ENCODE assay signal across 39 mouse cellular contexts in the genomic region with DNA sequence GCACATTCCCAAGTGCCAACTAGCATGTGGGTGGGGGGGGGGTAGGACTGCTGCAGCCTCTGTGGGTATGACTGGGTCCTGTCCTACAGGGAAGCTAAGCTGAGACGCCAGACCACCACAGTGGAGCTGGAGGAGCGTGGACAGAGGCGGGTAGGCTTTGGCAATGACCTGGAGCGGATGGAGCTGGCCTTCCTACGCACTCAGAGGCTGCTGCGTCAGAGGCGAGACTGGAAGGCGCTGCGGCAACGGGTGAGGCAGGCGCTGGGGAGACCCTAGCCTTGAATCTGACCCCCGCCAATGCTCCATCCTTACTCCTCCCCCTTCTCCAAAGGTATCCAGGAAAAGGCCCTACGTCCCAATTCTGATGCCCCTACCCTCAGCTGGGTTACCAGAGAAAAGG. TPM values are rescaled to one million over a fixed set of nuclear protein-coding genes. Genes with fewer than 3 reads are reported as not detected.
"Had no signal": no experiment of that assay in that cellular context is flagged by ENCODE, and none has a peak within 500 bp of the region (broad histone marks: within the 10 kb centered on the region; RNA-seq: fewer than 3 reads in every experiment).

No protein-coding gene starts in this region.

- H3K27ac ChIP-seq: heart, embryonic 13.5 days; heart, embryonic 15.5 days; hindbrain, embryonic 10.5 days; hindbrain, embryonic 12.5 days; hindbrain, embryonic 13.5 days; hindbrain, embryonic 14.5 days; hindbrain, embryonic 15.5 days; intestine, embryonic 15.5 days; kidney, embryonic 15.5 days; kidney, postnatal 0 days; layer of hippocampus, adult 2 months; left cerebral cortex, adult 2 months had no signal

- H3K27me3 ChIP-seq: heart, embryonic 15.5 days; hindbrain, embryonic 13.5 days; hindbrain, embryonic 15.5 days; intestine, embryonic 15.5 days; kidney, embryonic 15.5 days had no signal

- H3K9me3 ChIP-seq: heart, embryonic 12.5 days; heart, embryonic 13.5 days; heart, embryonic 15.5 days; hindbrain, embryonic 10.5 days; hindbrain, embryonic 12.5 days; hindbrain, embryonic 13.5 days; hindbrain, embryonic 15.5 days; intestine, embryonic 15.5 days; kidney, embryonic 15.5 days had no signal

- DNase-seq: heart, postnatal 10 days; heart, postnatal 14 days; heart, postnatal 36 days; kidney, adult 11 months; kidney, adult 18-20 months; kidney, adult 2 months; kidney, adult 8-10 months; kidney, adult 9 months; kidney, postnatal 10 days; kidney, postnatal 14 days; kidney, postnatal 25 days; kidney, postnatal 36 days; kidney, postnatal 4 days; layer of hippocampus, postnatal 36 days had no signal

- H3K4me2 ChIP-seq: heart, embryonic 11.5 days; heart, embryonic 12.5 days; heart, embryonic 13.5 days; heart, embryonic 15.5 days; hindbrain, embryonic 12.5 days; hindbrain, embryonic 13.5 days; hindbrain, embryonic 14.5 days; hindbrain, embryonic 15.5 days; intestine, embryonic 15.5 days; kidney, embryonic 15.5 days had no signal

- H3K4me3 ChIP-seq: heart, embryonic 12.5 days; heart, embryonic 13.5 days; heart, embryonic 15.5 days; hindbrain, embryonic 10.5 days; hindbrain, embryonic 12.5 days; hindbrain, embryonic 13.5 days; hindbrain, embryonic 15.5 days; intestine, embryonic 15.5 days; kidney, embryonic 15.5 days; layer of hippocampus, adult 2 months; left cerebral cortex, adult 2 months had no signal

- H3K36me3 ChIP-seq: heart, embryonic 12.5 days; heart, embryonic 13.5 days; heart, embryonic 15.5 days; hindbrain, embryonic 10.5 days; hindbrain, embryonic 12.5 days; hindbrain, embryonic 13.5 days; hindbrain, embryonic 15.5 days; intestine, embryonic 15.5 days; kidney, embryonic 15.5 days had no signal

- H3K9ac ChIP-seq: heart, embryonic 12.5 days; heart, embryonic 13.5 days; heart, embryonic 15.5 days; hindbrain, embryonic 12.5 days; hindbrain, embryonic 13.5 days; hindbrain, embryonic 14.5 days; hindbrain, embryonic 15.5 days; intestine, embryonic 15.5 days; kidney, embryonic 15.5 days had no signal

- ATAC-seq: hindbrain, embryonic 16.5 days; inflammation-experienced regulatory T-cells, adult 6 months; intestine, embryonic 15.5 days; intestine, embryonic 16.5 days; intestine, postnatal 0 days had no signal

RNA-seq across cellular contexts. Expression of gene Myom3, which starts 5.2 kb away (rescaled TPM):
- total RNA-seq: hematopoietic stem cell, adult 5-6 weeks had no signal
- polyA plus RNA-seq: heart, embryonic 11.5 days; hindbrain, embryonic 10.5 days; inflammation-experienced regulatory T-cells, adult 6 months had no signal

RNA-seq across cellular contexts. Expression of gene Il22ra1, which starts 36.7 kb away (rescaled TPM):
- total RNA-seq: hematopoietic stem cell, adult 5-6 weeks; layer of hippocampus, adult 18-20 months; layer of hippocampus, postnatal 36 days had no signal
- polyA plus RNA-seq: heart, embryonic 11.5 days; heart, embryonic 12.5 days; heart, embryonic 13.5 days; heart, embryonic 14.5 days; heart, embryonic 16.5 days; heart, postnatal 0 days; hindbrain, embryonic 10.5 days; hindbrain, embryonic 11.5 days; hindbrain, embryonic 12.5 days; hindbrain, embryonic 13.5 days; hindbrain, embryonic 14.5 days; hindbrain, embryonic 15.5 days; hindbrain, embryonic 16.5 days; inflammation-experienced regulatory T-cells, adult 6 months; kidney, embryonic 14.5 days had no signal
